Mouse (Mus musculus) CH12.LX (cell line): ENCODE data around the gene Acp2.
A peak's percentile ranks its signal among the peaks of the same experiment; 100 is the strongest.

Experiments used
- CTCF ChIP-seq, 2 experiments: IDR thresholded peaks in 1 of 2; conservative IDR thresholded peaks in 1 of 2; 2 replicates each; pipeline ENCODE4 v1.5.1; 2011 to 2012; ENCODE audit warnings: low read depth in 2 of 2, low read length in 2 of 2, improper control_type of control experiment in 1 of 2, inconsistent platforms in 1 of 2, mild to moderate bottlenecking in 1 of 2, moderate library complexity in 1 of 2
- ETS1 ChIP-seq: conservative IDR thresholded peaks from 2 replicates; pipeline ENCODE4 v1.6.1; 2012; ENCODE audit warnings: low read depth, mild to moderate bottlenecking, inconsistent platforms, low read length, improper control_type of control experiment, moderate library complexity
- MAFK ChIP-seq: IDR thresholded peaks from 2 replicates; pipeline ENCODE4 v1.6.1; 2011; ENCODE audit warnings: low read length, improper control_type of control experiment; ENCODE audit not compliant: insufficient replicate concordance
- MAX ChIP-seq: IDR thresholded peaks from 2 replicates; pipeline ENCODE4 v1.6.1; 2011; ENCODE audit warnings: low read length, improper control_type of control experiment
- MAZ ChIP-seq: IDR thresholded peaks from 2 replicates; pipeline ENCODE4 v1.6.1; 2012; ENCODE audit warnings: low read depth, mild to moderate bottlenecking, inconsistent platforms, low read length, improper control_type of control experiment, moderate library complexity
- MXI1 ChIP-seq: IDR thresholded peaks from 2 replicates; pipeline ENCODE4 v1.6.1; 2011; ENCODE audit warnings: mild to moderate bottlenecking, low read depth, low read length, improper control_type of control experiment
- NRF1 ChIP-seq: IDR thresholded peaks from 2 replicates; pipeline ENCODE4 v1.6.1; 2014; ENCODE audit warnings: low read depth, mild to moderate bottlenecking, inconsistent platforms, low read length, improper control_type of control experiment, moderate library complexity
- POLR2A ChIP-seq: IDR thresholded peaks from 2 replicates; pipeline ENCODE4 v1.6.1; 2011; ENCODE audit warnings: low read depth, mild to moderate bottlenecking, improper control_type of control experiment, low read length
- RCOR1 ChIP-seq: conservative IDR thresholded peaks from 2 replicates; pipeline ENCODE4 v1.6.1; 2012; ENCODE audit warnings: low read depth, mild to moderate bottlenecking, inconsistent platforms, low read length, improper control_type of control experiment
- TCF12 ChIP-seq: IDR thresholded peaks from 2 replicates; pipeline ENCODE4 v1.6.1; 2014; ENCODE audit warnings: low read depth, mild to moderate bottlenecking, inconsistent platforms, low read length, improper control_type of control experiment
- UBTF ChIP-seq: IDR thresholded peaks from 2 replicates; pipeline ENCODE4 v1.6.1; 2012; ENCODE audit warnings: low read depth, mild to moderate bottlenecking, inconsistent platforms, low read length, improper control_type of control experiment, moderate library complexity
- USF1 ChIP-seq: IDR thresholded peaks from 2 replicates; pipeline ENCODE4 v1.6.1; 2014; ENCODE audit warnings: low read depth, mild to moderate bottlenecking, inconsistent platforms, low read length, improper control_type of control experiment
- ZKSCAN1 ChIP-seq: IDR thresholded peaks from 2 replicates; pipeline ENCODE4 v1.6.1; 2012; ENCODE audit warnings: low read depth, inconsistent platforms, low read length, improper control_type of control experiment, borderline replicate concordance
- ZNF384 ChIP-seq: IDR thresholded peaks from 2 replicates; pipeline ENCODE4 v1.6.1; 2012; ENCODE audit warnings: low read depth, low read length, improper control_type of control experiment, inconsistent platforms

DNA sequence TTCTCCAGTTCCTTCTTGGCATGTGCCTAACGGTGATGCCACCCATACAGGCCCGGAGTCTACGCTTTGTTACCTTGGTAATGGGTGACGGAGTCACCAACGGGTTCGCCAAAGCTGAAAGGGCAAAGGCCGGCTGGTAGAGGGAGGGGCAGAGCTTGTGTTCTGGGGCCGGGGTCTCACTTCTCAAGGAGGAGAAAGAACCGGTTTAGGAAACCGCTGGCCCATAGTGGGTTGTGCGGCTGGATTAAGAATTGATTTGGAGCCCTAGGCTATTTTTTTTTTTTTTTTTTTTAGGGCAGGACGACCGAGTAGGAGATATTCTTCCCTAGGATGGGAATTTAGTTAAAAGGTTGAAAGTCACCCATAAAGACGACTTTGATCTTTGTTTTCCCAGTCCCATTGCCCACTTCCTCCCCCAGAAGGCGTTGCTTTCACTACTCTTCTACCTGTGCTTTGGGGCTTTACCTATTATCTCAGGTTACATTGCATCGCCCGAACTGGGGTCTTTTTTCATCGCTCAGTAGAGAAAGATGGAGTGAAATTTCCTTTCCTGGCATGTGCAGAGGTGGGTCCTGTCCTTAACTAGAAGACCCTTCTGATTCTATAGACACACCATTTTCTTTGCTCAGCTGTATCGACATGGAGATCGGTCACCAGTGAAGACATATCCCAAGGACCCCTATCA lies 429 bp downstream of the Acp2 start:
- TF ChIP-seq MAX (no peak), CTCF (conservative IDR thresholded peaks at IDR 0.05 in 1 of 2, IDR thresholded peaks at IDR 0.05 in 1 of 2; ENCODE audit: low read depth in 2 of 2, low read length in 2 of 2) (no peak), ZKSCAN1 (no peak), UBTF (no peak), MAZ (no peak), USF1 (no peak), ZNF384 (no peak), NRF1 (no peak), RCOR1 (no peak), MAFK (no peak), POLR2A (0 out of 2 replicates have a peak, but pooled peaks have one; percentile 25), TCF12 (no peak), MXI1 (no peak), ETS1 (no peak)
